Mouse (Mus musculus) bone marrow macrophage, adult 2 months (primary cell): ENCODE data around the gene BC025920.

Experiments used
- CTCF ChIP-seq: IDR thresholded peaks from 2 replicates; pipeline ENCODE4 v1.5.1; 2012; ENCODE audit warnings: low read depth, mild to moderate bottlenecking, low read length, moderate library complexity
- POLR2A ChIP-seq: IDR thresholded peaks from 2 replicates; pipeline ENCODE4 v1.6.1; 2012; ENCODE audit warnings: mild to moderate bottlenecking, low read depth, low read length, borderline replicate concordance

DNA sequence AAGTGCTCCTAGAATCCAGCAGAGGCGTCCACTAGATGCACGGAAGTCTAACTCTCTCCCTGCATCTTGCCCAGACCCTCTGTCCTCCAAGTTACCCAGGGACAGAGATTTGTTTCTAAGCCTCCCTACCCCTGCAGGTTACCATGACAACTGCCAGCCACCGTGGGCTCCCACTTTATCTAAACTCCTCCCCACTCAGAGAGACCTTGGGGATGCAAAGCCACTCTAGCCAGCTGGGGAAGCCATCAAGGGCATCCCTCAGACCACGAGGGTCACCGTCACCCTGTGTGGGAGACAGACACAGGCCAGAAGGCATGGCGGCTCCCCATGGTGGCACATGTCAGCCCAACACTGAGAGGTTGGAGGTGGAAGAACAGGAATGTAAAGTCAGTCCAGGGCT is 22.7 kb upstream of the BC025920 start:
- TF ChIP-seq POLR2A (no peak), CTCF (no peak)
